Mouse (Mus musculus) heart, embryonic 10.5 days (tissue): ENCODE measurements around the gene Eps15l1. TPM values are rescaled to one million over a fixed set of nuclear protein-coding genes. Genes with fewer than 3 reads are reported as not detected.

Experiments
- DNase-seq: peaks from one replicate; pipeline ENCODE4 v3.0.0-alpha.2; 2017; ENCODE audit warnings: low spot score
- H3K27ac ChIP-seq: fragments of 300-500 bp; sonication (generic); 2 replicates; pipeline ENCODE4 v1.5.1; 2016; ENCODE audit warnings: mild to moderate bottlenecking
- H3K27me3 ChIP-seq: fragments of 300-500 bp; sonication (generic); 2 replicates; pipeline ENCODE4 v1.6.1; 2016; ENCODE audit warnings: mild to moderate bottlenecking; ENCODE audit not compliant: poor library complexity, insufficient read depth, severe bottlenecking
- H3K36me3 ChIP-seq: fragments of 300-500 bp; sonication (generic); 2 replicates; pipeline ENCODE4 v1.6.1; 2016; ENCODE audit warnings: mild to moderate bottlenecking, moderate library complexity
- H3K4me1 ChIP-seq: fragments of 300-500 bp; sonication (generic); 2 replicates; pipeline ENCODE4 v1.6.1; 2016; ENCODE audit warnings: mild to moderate bottlenecking
- H3K4me3 ChIP-seq: fragments of 300-500 bp; sonication (generic); 2 replicates; pipeline ENCODE4 v1.5.1; 2016; ENCODE audit warnings: mild to moderate bottlenecking, moderate library complexity
- H3K9me3 ChIP-seq: fragments of 300-500 bp; sonication (generic); 2 replicates; pipeline ENCODE4 v1.6.1; 2016; ENCODE audit warnings: mild to moderate bottlenecking, moderate library complexity
- WGBS: fragments of 180-500 bp; shearing (Covaris S2); methylation state at CpG from one replicate; pipeline ENCODE4 v1.1.7; 2016; 5-methylcytosine and 5-hydroxymethylcytosine counted together
- polyA plus RNA-seq: library from polyadenylated mRNA; unstranded; fragments of >200 nt; fragmentation: Nextera tagmentation; extraction: Ambion mirVana; gene quantifications from 2 replicates; pipeline ENCODE4 v1.2.1, GENCODE M21; 2016

The Eps15l1 gene
- polyA plus RNA-seq, 1 experiment from 2014 or later = 62.3 TPM

DNA sequence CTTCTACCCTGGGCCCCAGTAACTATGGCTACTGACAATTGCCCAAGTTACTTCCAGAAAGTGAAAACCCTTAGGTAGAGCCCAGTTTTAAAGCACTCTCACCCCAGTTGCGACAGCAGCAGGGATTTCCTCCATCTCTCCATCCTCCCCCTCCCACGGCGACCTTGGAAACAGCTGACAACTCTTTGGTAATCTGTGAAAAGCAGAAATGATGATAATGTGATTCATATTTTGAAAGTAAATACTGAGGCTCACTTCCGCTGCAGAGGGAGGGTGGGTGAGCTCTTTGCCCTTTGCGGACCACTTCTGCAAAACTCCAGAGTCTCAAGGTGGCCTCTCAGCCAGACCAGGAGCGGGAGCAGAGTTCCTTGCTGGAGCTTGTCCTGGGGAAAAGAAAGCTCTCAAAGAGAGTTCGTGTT lies 98.8 kb downstream of the Eps15l1 start:
- no peak for DNase-seq
- H3K4me1 ChIP-seq = peaks cover 39% of the 10 kb centered on the region
- H3K9me3 ChIP-seq = no peaks in the 10 kb centered on the region; the same call in 1 of the 2 replicates
- H3K27me3 ChIP-seq = peaks cover 42% of the 10 kb centered on the region
- 0 out of 2 replicates have a peak overlapping the region, but pooled peaks have one; percentile 0 for H3K4me3 ChIP-seq
- no peak overlapping the region for H3K27ac ChIP-seq
- WGBS = 70% methylated on average over 7 of the region's 7 CpGs
- H3K36me3 ChIP-seq = no peaks in the 10 kb centered on the region; the same call in 1 of the 2 replicates

DNA sequence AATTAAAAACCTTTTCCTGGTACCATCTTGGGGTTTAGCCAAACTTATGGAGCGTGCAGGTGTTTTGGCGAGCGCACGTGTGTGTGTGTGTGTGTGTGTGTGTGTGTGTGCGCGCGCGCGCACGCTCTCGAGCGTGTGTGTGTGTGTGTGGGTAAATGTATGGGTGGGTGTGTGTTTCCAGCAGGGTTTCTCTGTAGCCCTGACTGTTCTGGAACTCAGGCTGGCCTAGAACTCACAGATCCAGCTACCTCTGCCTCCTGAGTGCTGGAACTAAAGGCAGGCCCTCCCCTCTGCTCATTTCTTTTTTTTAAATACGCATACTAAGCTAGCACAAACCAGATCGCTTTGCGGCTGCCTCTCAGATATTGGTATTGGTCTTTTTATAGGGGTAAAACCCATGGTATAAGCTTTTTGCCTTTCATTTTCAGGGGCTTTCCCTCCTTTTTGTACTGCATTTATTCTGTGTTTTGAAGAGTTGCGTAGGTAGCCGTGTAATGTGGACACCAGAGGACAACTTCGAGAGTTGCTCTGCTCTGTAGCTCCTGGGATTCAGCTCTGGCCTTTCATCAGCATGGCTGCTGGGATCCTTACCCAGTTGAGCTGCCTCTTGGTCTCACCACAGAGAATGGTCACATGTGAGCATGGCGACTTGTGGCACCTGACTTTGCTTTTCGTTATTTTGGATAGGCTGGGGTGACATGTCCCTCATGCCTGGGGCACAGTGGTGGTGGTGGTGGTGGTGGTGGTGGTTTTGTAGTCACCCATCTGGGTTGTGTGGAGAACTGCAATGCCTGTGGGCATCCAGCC lies 99.4 kb downstream of the Eps15l1 start:
- DNase-seq = no peak
- Histone ChIP-seq H3K27ac (no peak overlapping the region), H3K4me3 (peak overlapping the region; percentile 71), H3K36me3 (no peaks in the 10 kb centered on the region; the same call in 1 of the 2 replicates), H3K27me3 (peaks cover 42% of the 10 kb centered on the region), H3K4me1 (peaks cover 44% of the 10 kb centered on the region), H3K9me3 (no peaks in the 10 kb centered on the region; the same call in 1 of the 2 replicates)
- WGBS = 88% methylated on average over 20 of the region's 20 CpGs

DNA sequence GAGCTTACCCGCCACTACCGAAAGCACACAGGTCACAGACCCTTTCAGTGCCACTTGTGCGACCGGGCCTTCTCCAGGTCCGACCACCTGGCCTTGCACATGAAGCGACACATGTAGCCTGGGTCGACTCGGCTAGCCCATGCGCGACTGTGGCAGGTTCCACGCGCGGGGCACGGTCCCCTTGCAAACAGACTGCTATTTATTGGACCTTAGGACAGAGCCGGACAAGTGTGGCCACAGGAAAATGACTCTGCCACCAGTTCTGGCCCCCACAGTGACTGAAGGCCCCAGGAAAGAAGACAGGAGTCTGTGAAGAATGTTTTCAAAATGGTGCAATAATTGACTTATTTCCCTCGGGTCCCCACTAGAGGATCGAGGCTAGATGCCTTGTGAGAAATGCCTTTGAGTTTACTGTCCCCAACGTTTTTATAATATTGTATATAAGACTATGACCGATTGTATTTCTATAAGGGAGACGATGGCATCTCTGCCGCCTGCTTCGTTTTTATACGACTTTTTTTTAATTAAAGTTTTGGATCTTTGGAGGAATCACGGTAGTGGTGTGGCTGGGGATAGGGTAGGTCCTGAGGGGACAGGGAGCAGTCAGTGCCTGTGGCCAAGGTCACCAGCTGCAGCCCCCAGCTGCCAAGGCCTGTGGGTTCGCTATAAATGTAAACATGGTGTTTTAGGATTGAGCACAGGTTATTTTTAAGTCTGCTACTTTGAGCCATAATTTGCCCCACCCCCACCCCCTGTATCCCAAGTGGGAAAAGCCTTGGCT lies 100.3 kb downstream of the Eps15l1 start:
- Histone ChIP-seq H3K27ac (0 out of 2 replicates have a peak overlapping the region, but pooled peaks have one; percentile 23), H3K4me1 (peaks cover 44% of the 10 kb centered on the region), H3K36me3 (no peaks in the 10 kb centered on the region; the same call in 1 of the 2 replicates), H3K27me3 (peaks cover 42% of the 10 kb centered on the region), H3K4me3 (peak overlapping the region; percentile 71), H3K9me3 (no peaks in the 10 kb centered on the region; the same call in 1 of the 2 replicates)
- no peak for DNase-seq
- WGBS = 52% methylated on average over 25 of the region's 25 CpGs

DNA sequence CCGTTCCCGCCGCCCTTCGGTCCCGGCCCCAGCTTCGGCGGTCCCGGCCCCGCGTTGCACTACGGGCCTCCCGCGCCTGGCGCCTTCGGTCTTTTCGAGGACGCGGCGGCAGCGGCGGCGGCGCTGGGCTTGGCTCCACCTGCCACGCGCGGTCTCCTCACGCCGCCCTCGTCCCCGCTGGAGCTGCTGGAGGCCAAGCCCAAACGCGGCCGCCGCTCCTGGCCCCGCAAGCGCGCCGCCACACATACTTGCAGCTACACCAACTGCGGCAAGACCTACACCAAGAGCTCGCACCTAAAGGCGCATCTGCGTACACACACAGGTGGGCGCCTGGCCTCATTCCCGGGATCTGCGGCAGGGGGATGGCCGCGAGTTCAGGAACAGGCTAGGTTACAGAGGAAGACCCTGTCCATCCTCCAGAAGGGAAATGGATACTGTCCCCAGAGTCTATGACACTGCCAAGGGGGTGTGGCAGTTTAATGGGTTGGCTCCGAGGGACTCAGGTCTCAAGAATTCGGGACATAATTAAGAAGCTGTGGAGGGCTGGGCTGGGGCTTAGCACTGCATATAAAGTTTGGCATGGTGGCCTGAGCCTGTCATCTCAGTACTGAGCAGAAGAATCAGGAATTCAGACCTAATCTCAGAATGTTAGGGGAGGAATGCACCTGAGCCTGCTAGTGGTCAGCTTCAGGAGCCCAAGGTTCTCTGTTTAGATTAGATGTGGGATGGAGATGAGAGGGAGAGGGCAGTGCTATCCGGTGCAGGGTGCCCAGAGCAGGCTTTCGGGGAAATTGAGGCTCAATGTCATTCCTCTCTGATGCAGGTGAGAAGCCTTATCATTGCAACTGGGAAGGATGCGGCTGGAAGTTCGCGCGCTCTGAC lies 101.1 kb downstream of the Eps15l1 start:
- Histone ChIP-seq H3K36me3 (no peaks in the 10 kb centered on the region; the same call in 1 of the 2 replicates), H3K4me3 (peak overlapping the region; percentile 71), H3K9me3 (no peaks in the 10 kb centered on the region; the same call in 1 of the 2 replicates), H3K4me1 (peaks cover 44% of the 10 kb centered on the region), H3K27me3 (peaks cover 42% of the 10 kb centered on the region), H3K27ac (peak overlapping the region; percentile 93)
- DNase-seq = no peak
- 4% methylated on average over 55 of the region's 55 CpGs for WGBS

DNA sequence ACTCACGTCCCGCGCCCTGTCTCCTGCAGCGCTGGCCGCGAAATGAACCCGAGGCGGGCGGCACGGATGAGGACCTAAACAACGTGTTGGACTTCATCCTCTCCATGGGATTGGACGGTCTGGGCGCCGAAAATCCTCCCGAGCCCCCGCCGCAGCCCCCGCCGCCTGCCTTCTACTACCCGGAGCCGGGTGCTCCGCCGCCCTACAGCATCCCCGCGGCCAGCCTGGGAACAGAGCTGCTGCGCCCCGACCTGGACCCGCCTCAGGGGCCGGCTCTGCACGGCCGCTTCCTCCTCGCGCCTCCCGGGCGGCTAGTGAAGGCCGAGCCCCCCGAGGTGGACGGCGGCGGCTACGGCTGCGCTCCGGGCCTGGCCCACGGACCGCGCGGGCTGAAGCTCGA lies 101.9 kb downstream of the Eps15l1 start:
- Histone ChIP-seq H3K9me3 (no peaks in the 10 kb centered on the region; the same call in 1 of the 2 replicates), H3K36me3 (no peaks in the 10 kb centered on the region; the same call in 1 of the 2 replicates), H3K27ac (peak overlapping the region; percentile 93), H3K27me3 (peaks cover 42% of the 10 kb centered on the region), H3K4me3 (peak overlapping the region; percentile 71), H3K4me1 (peaks cover 44% of the 10 kb centered on the region)
- no peak for DNase-seq
- under 1% methylated on average over 36 of the region's 48 CpGs for WGBS

GRCm38 (mm10) chr8:72318801-72319322 lies 102.4 kb downstream of the Eps15l1 start, which contains the start of gene Klf2:
Klf2 (plus strand) TSS chr8:72319033.
- Histone ChIP-seq H3K27ac (peak within 1 kb of the TSS; percentile 93), H3K9me3 (no peaks in the 10 kb centered on the region; the same call in 1 of the 2 replicates), H3K36me3 (no peaks in the 10 kb centered on the region; the same call in 1 of the 2 replicates), H3K27me3 (peaks cover 42% of the 10 kb centered on the region), H3K4me3 (peak within 1 kb of the TSS; percentile 71), H3K4me1 (peaks cover 44% of the 10 kb centered on the region)
- under 1% methylated on average over 46 of the region's 46 CpGs for WGBS
- peak; percentile 98 for DNase-seq

DNA sequence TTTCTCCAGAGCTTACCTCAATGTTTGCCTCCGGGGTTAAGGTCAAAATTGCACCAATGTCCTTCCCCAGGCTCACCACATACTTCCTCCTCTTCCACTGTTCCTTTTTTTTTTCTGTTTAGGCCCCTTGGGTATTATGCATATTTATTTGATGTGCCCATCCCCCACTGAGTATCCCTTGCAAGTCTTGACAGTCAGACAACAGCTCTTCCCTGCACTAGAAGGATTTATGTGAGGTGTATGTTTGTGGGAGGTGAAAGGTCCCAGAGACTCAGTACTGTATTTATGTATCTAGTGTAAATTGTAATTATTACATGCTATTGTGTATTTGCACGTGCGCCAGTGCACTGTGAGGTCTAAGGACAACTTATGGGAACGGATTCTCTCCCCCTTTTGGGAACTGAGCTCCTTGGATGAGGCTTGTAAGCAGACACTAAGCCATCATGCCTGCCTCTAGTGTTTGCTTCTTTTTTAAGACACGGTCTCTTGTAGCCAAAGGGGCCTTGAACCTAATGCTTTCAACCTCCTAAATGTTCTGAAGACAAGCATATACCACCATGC lies 103.4 kb downstream of the Eps15l1 start:
- Histone ChIP-seq H3K4me3 (no peak overlapping the region), H3K27ac (peak overlapping the region; percentile 93), H3K36me3 (no peaks in the 10 kb centered on the region), H3K4me1 (peaks cover 38% of the 10 kb centered on the region), H3K27me3 (peaks cover 36% of the 10 kb centered on the region), H3K9me3 (no peaks in the 10 kb centered on the region; the same call in 1 of the 2 replicates)
- DNase-seq = no peak
- 42% methylated on average over 5 of the region's 5 CpGs for WGBS

DNA sequence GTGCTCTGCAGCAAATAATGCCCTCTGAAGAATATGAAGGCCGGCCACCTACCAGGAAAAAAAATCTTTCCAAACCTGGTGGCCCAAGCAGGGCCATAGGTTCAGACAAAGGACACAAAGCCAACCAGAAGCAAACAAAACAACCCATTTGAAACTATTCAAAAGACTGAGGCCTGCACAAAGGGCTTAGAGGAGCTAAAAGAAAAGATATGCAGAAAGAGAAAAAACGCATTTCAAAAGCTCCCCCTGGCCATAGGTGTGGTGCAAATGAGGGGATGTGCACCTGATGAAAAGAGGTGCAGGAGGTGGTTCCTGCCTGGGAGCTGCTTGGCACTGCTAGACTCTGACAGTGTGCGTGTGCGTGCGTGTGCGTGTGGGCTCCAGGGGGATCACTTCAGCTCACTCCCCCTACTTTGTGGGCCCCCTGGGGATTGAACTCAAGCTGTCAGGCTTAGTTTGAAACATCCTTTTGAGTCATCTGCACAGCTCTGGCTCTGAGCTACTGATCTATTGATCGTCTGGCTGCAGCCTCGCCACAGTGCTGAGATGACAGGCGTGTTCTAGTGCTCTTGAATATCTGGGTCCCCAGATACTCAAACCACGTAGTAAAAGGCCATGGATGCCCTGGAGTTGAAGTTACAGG lies 105.1 kb downstream of the Eps15l1 start:
- no peak for DNase-seq
- H3K27me3 ChIP-seq = peaks cover 21% of the 10 kb centered on the region
- H3K27ac ChIP-seq = no peak overlapping the region
- H3K9me3 ChIP-seq = no peaks in the 10 kb centered on the region; the same call in 1 of the 2 replicates
- WGBS = 52% methylated on average over 10 of the region's 10 CpGs
- no peak overlapping the region for H3K4me3 ChIP-seq
- H3K36me3 ChIP-seq = no peaks in the 10 kb centered on the region
- H3K4me1 ChIP-seq = peaks cover 36% of the 10 kb centered on the region

DNA sequence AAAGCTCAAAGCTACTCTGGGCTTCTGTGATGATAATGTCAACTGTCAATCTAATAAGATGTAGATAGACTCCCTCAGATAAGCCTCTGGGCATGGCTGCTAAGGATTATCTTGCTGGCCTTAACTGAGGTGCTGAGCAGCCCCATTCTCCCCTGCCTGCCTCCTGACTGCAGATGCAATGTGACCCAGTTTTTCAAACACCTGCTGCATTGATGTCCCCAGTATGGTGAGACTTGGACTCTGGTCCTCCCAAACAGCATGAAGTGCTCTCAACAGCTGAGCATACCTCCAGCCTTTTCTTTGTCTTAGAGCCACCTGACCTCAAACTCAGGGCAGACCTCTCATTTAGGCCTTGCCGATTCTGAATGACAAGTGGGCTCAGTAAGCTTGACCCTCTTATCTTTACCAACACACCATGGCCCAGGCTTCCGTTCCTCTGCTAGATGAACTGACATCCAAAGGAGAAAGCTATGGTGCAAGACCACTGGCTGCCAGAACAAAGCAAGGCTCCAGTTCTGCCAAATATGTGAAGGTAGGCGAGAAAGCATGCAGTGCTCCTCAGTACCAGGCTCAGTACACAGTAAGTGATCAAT lies 108.2 kb downstream of the Eps15l1 start:
- Histone ChIP-seq H3K27ac (no peak overlapping the region), H3K9me3 (no peaks in the 10 kb centered on the region), H3K36me3 (no peaks in the 10 kb centered on the region), H3K4me1 (peaks cover 19% of the 10 kb centered on the region), H3K4me3 (no peak overlapping the region), H3K27me3 (no peaks in the 10 kb centered on the region)
- DNase-seq = peak; percentile 76
- 48% methylated on average over 3 of the region's 3 CpGs for WGBS

DNA sequence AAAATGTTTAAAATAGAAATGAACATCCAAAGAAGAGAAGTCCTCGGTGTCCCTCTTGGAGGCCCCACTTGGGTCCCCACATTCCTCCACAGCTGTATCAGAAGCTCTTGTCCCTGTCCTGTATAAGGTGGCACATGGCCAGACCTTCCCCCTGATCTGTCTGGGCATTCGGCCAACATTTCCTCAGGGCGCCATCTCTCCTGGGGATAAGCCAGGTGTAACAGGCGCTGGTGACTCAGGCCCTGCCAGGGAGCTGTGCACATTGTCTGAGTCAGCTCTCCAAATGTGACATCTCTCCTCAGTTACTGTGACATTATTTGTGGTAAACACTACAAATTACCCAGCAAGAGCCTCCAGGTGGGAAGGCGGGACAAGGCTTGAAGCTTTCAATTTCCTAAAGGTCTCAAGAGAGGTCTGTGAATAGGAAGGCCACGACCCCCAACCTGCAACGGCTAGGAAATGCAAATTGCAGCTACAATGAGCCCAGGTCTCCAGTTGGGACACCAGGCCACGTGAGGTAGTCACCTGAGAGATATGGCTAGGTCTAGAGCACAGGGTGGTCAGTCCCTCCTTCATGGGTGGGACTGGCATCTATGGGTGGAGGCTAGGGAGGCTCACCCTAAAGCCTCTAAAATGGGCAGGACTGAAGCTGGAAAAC lies 110.3 kb downstream of the Eps15l1 start:
- 0 out of 2 replicates have a peak overlapping the region, but pooled peaks have one; percentile 29 for H3K27ac ChIP-seq
- no peaks in the 10 kb centered on the region for H3K36me3 ChIP-seq
- peaks cover 9% of the 10 kb centered on the region for H3K4me1 ChIP-seq
- no peaks in the 10 kb centered on the region for H3K27me3 ChIP-seq
- H3K9me3 ChIP-seq = no peaks in the 10 kb centered on the region
- no peak for DNase-seq
- no peak overlapping the region for H3K4me3 ChIP-seq
- 50% methylated on average over 8 of the region's 8 CpGs for WGBS

- peaks cover 9% of the 10 kb centered on the region for H3K4me1 ChIP-seq
- H3K36me3 ChIP-seq = no peaks in the 10 kb centered on the region
- no peak overlapping the region for H3K4me3 ChIP-seq
- H3K9me3 ChIP-seq = no peaks in the 10 kb centered on the region
- H3K27ac ChIP-seq = no peak overlapping the region
- 49% methylated on average over 6 of the region's 6 CpGs for WGBS
- H3K27me3 ChIP-seq = no peaks in the 10 kb centered on the region
- DNase-seq = no peak
These were observed 113.0 kb downstream of the Eps15l1 start for GRCm38 (mm10) chr8:72308276-72308675.
